Mouse (Mus musculus) CD4-positive, CD25-positive, alpha-beta regulatory T cell (primary cell): ENCODE measurements around the gene Exoc1. TPM values are rescaled to one million over a fixed set of nuclear protein-coding genes. Genes with fewer than 3 reads are reported as not detected.

Experiments
- polyA plus RNA-seq: library from polyadenylated mRNA; unstranded; fragments of 100-300 nt; shearing (Covaris generic); gene quantifications from one replicate; pipeline ENCODE4 v1.2.1, GENCODE M21; 2017

Exoc1 gene
- polyA plus RNA-seq = 43.8 TPM

GRCm38 (mm10) chr5:76529040-76529703 lies at the start of gene Exoc1:
Gene Exoc1 (plus strand): TSS chr5:76529311.

GRCm38 (mm10) chr5:76483811-76484210 lies 45.3 kb upstream of the Exoc1 start, which contains the start of gene Gm7271:
Gene Gm7271 (plus strand): TSS chr5:76484040.

GRCm38 (mm10) chr5:76588551-76589283 lies 59.6 kb downstream of the Exoc1 start, which contains the start of gene Cep135:
Gene Cep135 (plus strand): TSS chr5:76588698.

Other genes starting within 250 kb of the Exoc1 start
- 16.5 TPM for gene Clock, start 224.5 kb upstream of the Exoc1 start, polyA plus RNA-seq
- not detected for gene Pdcl2, start 198.2 kb upstream of the Exoc1 start, polyA plus RNA-seq
- not detected for gene Nmu, start 165.5 kb upstream of the Exoc1 start, polyA plus RNA-seq
- gene Gm7271, start 45.3 kb upstream of the Exoc1 start, polyA plus RNA-seq = not detected
- gene Cep135, start 59.4 kb downstream of the Exoc1 start, polyA plus RNA-seq = 12.2 TPM
- 0.65 TPM for gene C530008M17Rik, start 127.2 kb downstream of the Exoc1 start, polyA plus RNA-seq